Mouse (Mus musculus) erythroblast, embryonic 14.5 days (primary cell): ENCODE data around the gene Alk.

ENCODE experiments used
- GATA1 ChIP-seq: IDR thresholded peaks from 2 replicates; pipeline ENCODE4 v1.6.1; 2012; ENCODE audit warnings: low read length, inconsistent platforms, mixed read lengths
- TAL1 ChIP-seq: IDR thresholded peaks from 3 replicates; pipeline ENCODE4 v1.6.1; 2012; ENCODE audit warnings: low read length, inconsistent platforms, mixed read lengths

DNA sequence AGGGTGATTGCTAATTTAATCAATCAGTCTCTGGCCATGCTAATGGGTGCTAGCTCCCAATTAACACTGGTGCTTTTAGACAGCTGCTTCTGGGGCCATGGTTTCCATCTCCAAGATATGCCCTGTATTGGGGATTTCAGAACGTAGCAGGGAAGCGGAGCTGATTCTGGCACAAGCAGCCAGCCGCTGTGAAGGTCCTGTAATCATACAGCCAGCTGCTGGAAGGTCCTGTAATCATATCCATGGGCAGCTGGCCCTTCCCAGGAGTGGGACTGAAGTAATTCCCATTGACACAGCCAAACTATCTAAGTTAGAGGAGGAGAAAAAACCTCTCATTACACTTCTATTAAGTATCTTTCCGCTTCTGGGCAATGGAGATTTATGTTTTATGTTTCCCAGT lies 242.5 kb downstream of the Alk start:
- no peak for TF ChIP-seq TAL1
- TF ChIP-seq GATA1, result no peak
